10 mouse cellular contexts compared by ENCODE assay signal in the genomic region with DNA sequence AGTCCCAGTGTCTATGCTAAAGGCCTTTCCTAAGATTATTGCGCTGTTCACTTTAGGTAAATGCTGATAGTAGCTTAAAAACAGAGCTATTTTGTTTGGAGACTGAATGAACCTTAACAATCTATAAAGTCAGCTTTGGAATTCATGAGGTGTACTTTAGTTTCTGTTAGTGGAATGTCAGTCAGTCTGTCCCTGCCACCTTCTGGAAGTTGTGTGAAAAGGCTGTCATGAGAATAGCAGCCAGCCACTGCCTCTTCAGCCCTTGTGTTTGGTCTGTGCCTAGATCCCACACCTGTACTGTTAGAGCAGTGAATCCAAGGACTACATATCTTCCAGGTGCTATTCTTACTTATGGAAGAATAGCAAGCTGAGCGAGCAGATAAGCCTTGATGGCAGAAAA.
DNase-seq lines count a peak whose midpoint lies in the region; ATAC-seq and TF ChIP-seq lines count a peak whose summit lies in the region.
"Had no signal": no experiment of that assay in that cellular context is flagged by ENCODE, and none has a peak within 500 bp of the region (broad histone marks: within the 10 kb centered on the region; RNA-seq: fewer than 3 reads in every experiment).

No protein-coding gene starts in this region.

- no peaks in the 10 kb centered on the region for H3K27me3 ChIP-seq in kidney, embryonic 16.5 days (ENCODE audit: insufficient read depth, low read length)
- H3K27me3 ChIP-seq in thymus, adult 2 months (ENCODE audit: control insufficient read depth, insufficient read depth, low read length), result no peaks in the 10 kb centered on the region
- H3K27me3 ChIP-seq: embryonic facial prominence, embryonic 15.5 days; limb, embryonic 12.5 days had no signal

- no peak for TF ChIP-seq CTCF in thymus, adult 2 months (IDR thresholded peaks at IDR 0.05; ENCODE audit: borderline replicate concordance, control insufficient read depth, extremely low read depth, insufficient read depth, low read length, poor library complexity)
- TF ChIP-seq CTCF in cortical plate, adult 2 months (IDR thresholded peaks at IDR 0.05; ENCODE audit: extremely low read depth, insufficient read depth, low read length), result peak; percentile 18; the same call in 1 of the 2 replicates

- no peaks in the 10 kb centered on the region for H3K36me3 ChIP-seq in kidney, embryonic 16.5 days (ENCODE audit: insufficient read depth, low read length)
- H3K36me3 ChIP-seq in thymus, adult 2 months (ENCODE audit: control insufficient read depth, insufficient read depth, low read length), result no peaks in the 10 kb centered on the region
- H3K36me3 ChIP-seq: embryonic facial prominence, embryonic 15.5 days; limb, embryonic 12.5 days had no signal

- TF ChIP-seq POLR2A in thymus, adult 2 months (IDR thresholded peaks at IDR 0.05; ENCODE audit: control insufficient read depth, extremely low read depth, insufficient read depth, low read length, poor library complexity), result no peak
- no peak for TF ChIP-seq POLR2A in cortical plate, adult 2 months (IDR thresholded peaks at IDR 0.05; ENCODE audit: extremely low read depth, insufficient read depth, low read length)

- H3K4me1 ChIP-seq in kidney, embryonic 16.5 days (ENCODE audit: insufficient read depth, low read length), result peaks cover 30% of the 10 kb centered on the region; the same call in 1 of the 2 replicates
- peaks cover 13% of the 10 kb centered on the region for H3K4me1 ChIP-seq in thymus, adult 2 months (replicated peaks; ENCODE audit: control insufficient read depth, insufficient read depth, low read length)
- H3K4me1 ChIP-seq in cortical plate, adult 2 months (ENCODE audit: control insufficient read depth, insufficient read depth, low read length), result peaks cover 3% of the 10 kb centered on the region
- H3K4me1 ChIP-seq: embryonic facial prominence, embryonic 15.5 days had no signal

- WGBS in kidney, embryonic 16.5 days, result 90% methylated on average over 2 of the region's 2 CpGs
- WGBS in thymus, adult 2 months, result 94% methylated on average over 2 of the region's 2 CpGs

- H3K27ac ChIP-seq in kidney, embryonic 16.5 days (ENCODE audit: low read length), result no peak overlapping the region
- no peak overlapping the region for H3K27ac ChIP-seq in thymus, adult 2 months (ENCODE audit: control insufficient read depth, insufficient read depth, low read length)
- no peak overlapping the region for H3K27ac ChIP-seq in cortical plate, adult 2 months (ENCODE audit: insufficient read depth, low read length)
- H3K27ac ChIP-seq: embryonic facial prominence, embryonic 15.5 days; limb, embryonic 12.5 days had no signal

- H3K4me3 ChIP-seq in kidney, embryonic 16.5 days (ENCODE audit: low read length), result no peak overlapping the region
- no peak overlapping the region for H3K4me3 ChIP-seq in thymus, adult 2 months (ENCODE audit: control insufficient read depth, insufficient read depth, low read length)
- no peak overlapping the region for H3K4me3 ChIP-seq in cortical plate, adult 2 months (ENCODE audit: insufficient read depth, low read length)
- H3K4me3 ChIP-seq: embryonic facial prominence, embryonic 15.5 days; limb, embryonic 12.5 days had no signal

- no peak overlapping the region for H3K9ac ChIP-seq in kidney, embryonic 16.5 days (replicated peaks; ENCODE audit: low read length)
- H3K9ac ChIP-seq: embryonic facial prominence, embryonic 15.5 days; limb, embryonic 12.5 days had no signal

- no peak for ATAC-seq in kidney, embryonic 16.5 days (ENCODE audit: low FRiP score, low TSS enrichment)
- no peak for ATAC-seq in megakaryocyte, adult 5-6 weeks (ENCODE audit: poor library complexity, severe bottlenecking)

- H3K4me2 ChIP-seq in kidney, embryonic 16.5 days (replicated peaks; ENCODE audit: low read depth, low read length), result no peak overlapping the region
- H3K4me2 ChIP-seq: embryonic facial prominence, embryonic 15.5 days; limb, embryonic 12.5 days had no signal

- H3K9me3 ChIP-seq in kidney, embryonic 16.5 days (ENCODE audit: low read length), result no peaks in the 10 kb centered on the region
- H3K9me3 ChIP-seq: embryonic facial prominence, embryonic 15.5 days; limb, embryonic 12.5 days had no signal

- DNase-seq in kidney, adult 11 months, result peak; percentile 43
- DNase-seq in thymus, adult 2 months, result peak; percentile 19
- DNase-seq in thymus, postnatal 4 days, result no peak
- DNase-seq in telencephalon, adult 2 months (ENCODE audit: low read depth, low spot score), result peak; percentile 21
- DNase-seq: right cerebral cortex, adult 18-20 months had no signal
